Mouse (Mus musculus) liver, embryonic 14.5 days (tissue): ENCODE data around the gene Arntl2. TPM values are rescaled to one million over a fixed set of nuclear protein-coding genes. Genes with fewer than 3 reads are reported as not detected.

ENCODE experiments used
- ATAC-seq: fragments of 200-750 bp; cut with Nextera tagmentation; 2 replicates; pipeline ENCODE4 v1.8.0; 2017; ENCODE audit warnings: moderate number of reproducible peaks, mild to moderate bottlenecking, moderate library complexity; ENCODE audit not compliant: insufficient read depth
- DNase-seq, 3 experiments: peaks; one replicate each; pipeline ENCODE4 v3.0.0-alpha.2; 2012 to 2013; ENCODE audit warnings: low read depth in 3 of 3, low spot score in 3 of 3
- H3K27ac ChIP-seq: fragments of 300-500 bp; sonication (generic); 2 replicates; pipeline ENCODE4 v1.5.1; 2014; ENCODE audit warnings: moderate library complexity, mild to moderate bottlenecking, control low read depth, inconsistent platforms
- H3K27me3 ChIP-seq: fragments of 300-500 bp; sonication (generic); 2 replicates; pipeline ENCODE4 v1.6.1; 2014; ENCODE audit warnings: mild to moderate bottlenecking, low read length, moderate library complexity; ENCODE audit not compliant: control insufficient read depth, insufficient read depth
- H3K36me3 ChIP-seq: fragments of 300-500 bp; sonication (generic); replicated peaks from 2 replicates; pipeline ENCODE4 v1.6.1; 2014; ENCODE audit warnings: low read depth; ENCODE audit not compliant: control insufficient read depth, insufficient read depth
- H3K4me1 ChIP-seq, 2 experiments: fragments of 200-500 bp in 1 of 2; fragments of 300-500 bp in 1 of 2; sonication (generic) in 1 of 2; replicated peaks; 2 replicates each; pipeline ENCODE4 v1.6.1; 2012 to 2014; ENCODE audit warnings: antibody characterized with exemption in 1 of 2, inconsistent platforms in 1 of 2, low read length in 1 of 2; ENCODE audit not compliant: control insufficient read depth in 2 of 2, insufficient read depth in 2 of 2
- H3K4me2 ChIP-seq: fragments of 300-500 bp; sonication (generic); 2 replicates; pipeline ENCODE4 v1.6.1; 2014; ENCODE audit warnings: low read depth, mild to moderate bottlenecking, control low read depth, moderate library complexity
- H3K4me3 ChIP-seq, 2 experiments: fragments of 200-500 bp in 1 of 2; fragments of 300-500 bp in 1 of 2; sonication (generic) in 1 of 2; 2 replicates each; pipeline ENCODE4 v1.5.1; 2012 to 2014; ENCODE audit warnings: low read depth in 2 of 2, low read length in 2 of 2, mild to moderate bottlenecking in 2 of 2, control low read depth in 1 of 2, inconsistent platforms in 1 of 2, moderate library complexity in 1 of 2; ENCODE audit not compliant: insufficient read depth in 1 of 2
- H3K9ac ChIP-seq: fragments of 300-500 bp; sonication (generic); replicated peaks from 2 replicates; pipeline ENCODE4 v1.6.1; 2014; ENCODE audit warnings: mild to moderate bottlenecking, control low read depth, moderate library complexity
- H3K9me3 ChIP-seq: fragments of 300-500 bp; sonication (generic); 2 replicates; pipeline ENCODE4 v1.6.1; 2016; ENCODE audit warnings: low read length, mixed read lengths; ENCODE audit not compliant: control insufficient read depth
- CTCF ChIP-seq: IDR thresholded peaks from 2 replicates; pipeline ENCODE4 v1.5.1; 2016; ENCODE audit warnings: antibody characterized with exemption, low read depth, control low read depth
- EP300 ChIP-seq: IDR thresholded peaks from 2 replicates; pipeline ENCODE4 v1.6.1; 2016; ENCODE audit warnings: antibody characterized with exemption, low read depth
- WGBS: fragments of 180-500 bp; shearing (Covaris S2); extraction: QIAGEN DNeasy Blood & Tissue Kit; methylation state at CpG from one replicate; pipeline ENCODE4 v1.1.7; 2014; ENCODE audit not compliant: insufficient replicate concordance; 5-methylcytosine and 5-hydroxymethylcytosine counted together
- polyA plus RNA-seq, 2 experiments: library from polyadenylated mRNA; depleted of rRNA in 1 of 2; stranded (reverse) in 1 of 2; unstranded in 1 of 2; fragments of >200 nt; fragmentation: Nextera tagmentation in 1 of 2; extraction: Ambion mirVana in 1 of 2; gene quantifications; 2 replicates each; pipeline versions ENCODE4 v1.2.1 to v1.2.3; 2012 to 2014

The Arntl2 gene
- polyA plus RNA-seq, 2 experiments: 0.08 to 0.49 TPM

GRCm38 (mm10) chr6:146845347-146845746, 49.5 kb downstream of the Arntl2 start:
- ATAC-seq (no peak), DNase-seq (no peak)
- Histone ChIP-seq H3K9me3 (no peaks in the 10 kb centered on the region), H3K9ac (no peak overlapping the region), H3K4me1 (peaks cover 3 to 15% of the 10 kb centered on the region in 2 experiments; a peak in 3 of 4 replicates), H3K27me3 (no peaks in the 10 kb centered on the region), H3K27ac (no peak overlapping the region), H3K36me3 (no peaks in the 10 kb centered on the region), H3K4me3 (no peak overlapping the region), H3K4me2 (no peak overlapping the region)
- WGBS: 59% methylated on average over 5 of the region's 5 CpGs
- no peak for TF ChIP-seq EP300
- TF ChIP-seq CTCF: no peak

- WGBS: 47% methylated on average over 15 of the region's 15 CpGs
- Histone ChIP-seq H3K4me2 (no peak overlapping the region), H3K27me3 (no peaks in the 10 kb centered on the region), H3K27ac (no peak overlapping the region), H3K9ac (no peak overlapping the region), H3K9me3 (no peaks in the 10 kb centered on the region), H3K4me1 (peaks cover 3 to 19% of the 10 kb centered on the region in 2 experiments; a peak in 3 of 4 replicates), H3K4me3 (no peak overlapping the region), H3K36me3 (no peaks in the 10 kb centered on the region)
- peak; percentile 19; the same call in 1 of the 2 replicates for ATAC-seq
- no peak for DNase-seq
- no peak for TF ChIP-seq CTCF
- no peak for TF ChIP-seq EP300
Measured at GRCm38 (mm10) chr6:146845961-146846750, 50.3 kb downstream of the Arntl2 start.

- Histone ChIP-seq H3K36me3 (no peaks in the 10 kb centered on the region), H3K4me1 (peaks cover 3 to 19% of the 10 kb centered on the region in 2 experiments; a peak in 3 of 4 replicates), H3K27me3 (no peaks in the 10 kb centered on the region), H3K27ac (no peak overlapping the region), H3K4me2 (no peak overlapping the region), H3K4me3 (no peak overlapping the region), H3K9me3 (no peaks in the 10 kb centered on the region), H3K9ac (no peak overlapping the region)
- TF ChIP-seq CTCF: no peak
- TF ChIP-seq EP300: no peak
- ATAC-seq: no peak
- 57% methylated on average over 3 of the region's 3 CpGs for WGBS
- no peak for DNase-seq
Measured at GRCm38 (mm10) chr6:146847402-146847801, 51.5 kb downstream of the Arntl2 start.

- TF ChIP-seq CTCF: no peak
- no peak for TF ChIP-seq EP300
- no peaks in the 10 kb centered on the region for H3K9me3 ChIP-seq
- H3K27me3 ChIP-seq: no peaks in the 10 kb centered on the region
- H3K27ac ChIP-seq: no peak overlapping the region
- DNase-seq (no peak), ATAC-seq (no peak)
- no peak overlapping the region for H3K4me2 ChIP-seq
- no peak overlapping the region for H3K9ac ChIP-seq
- no peak overlapping the region for H3K4me3 ChIP-seq
- 70% methylated on average over 3 of the region's 3 CpGs for WGBS
- H3K4me1 ChIP-seq: peaks cover 3 to 25% of the 10 kb centered on the region in 2 experiments; a peak in 3 of 4 replicates
- no peaks in the 10 kb centered on the region for H3K36me3 ChIP-seq
Measured at GRCm38 (mm10) chr6:146848281-146848680, 52.4 kb downstream of the Arntl2 start.

GRCm38 (mm10) chr6:146850050-146850449, 54.2 kb downstream of the Arntl2 start, which contains the start of gene Smco2:
TSS of gene Smco2 (plus strand) at chr6:146850104.
- Histone ChIP-seq H3K9ac (no peak within 1 kb of the TSS), H3K27me3 (no peaks in the 10 kb centered on the region), H3K27ac (no peak within 1 kb of the TSS), H3K4me3 (no peak within 1 kb of the TSS), H3K4me1 (peaks cover 3 to 25% of the 10 kb centered on the region in 2 experiments; a peak in 3 of 4 replicates), H3K36me3 (no peaks in the 10 kb centered on the region), H3K4me2 (peak within 1 kb of the TSS; percentile 33), H3K9me3 (no peaks in the 10 kb centered on the region)
- DNase-seq (no peak), ATAC-seq (peak; percentile 72)
- TF ChIP-seq EP300: no peak
- no peak for TF ChIP-seq CTCF
- 46% methylated on average over 4 of the region's 4 CpGs for WGBS
